Mouse (Mus musculus): ENCODE results near the gene AC134908.4.

AC134908.4 gene

DNA sequence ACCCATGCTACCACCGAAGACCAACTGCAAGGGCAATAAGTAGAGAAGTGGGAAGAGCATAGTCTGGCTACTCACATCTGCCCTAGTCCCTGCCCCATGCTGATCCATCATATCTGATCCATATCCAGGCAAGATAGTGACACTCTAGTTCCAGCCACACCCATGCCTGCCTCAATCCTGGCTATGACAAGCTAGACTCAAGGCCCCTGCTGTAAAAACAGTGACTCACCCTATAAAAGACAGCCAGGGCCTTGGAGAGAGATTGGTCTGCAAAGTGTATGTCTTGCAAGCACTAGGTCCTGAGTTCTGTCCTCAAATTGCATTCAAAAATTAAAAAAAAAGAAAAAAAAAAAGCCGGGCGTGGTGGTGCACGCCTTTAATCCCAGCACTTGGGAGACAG is 11.0 kb upstream of the AC134908.4 start:
- no peak for DNase-seq

DNA sequence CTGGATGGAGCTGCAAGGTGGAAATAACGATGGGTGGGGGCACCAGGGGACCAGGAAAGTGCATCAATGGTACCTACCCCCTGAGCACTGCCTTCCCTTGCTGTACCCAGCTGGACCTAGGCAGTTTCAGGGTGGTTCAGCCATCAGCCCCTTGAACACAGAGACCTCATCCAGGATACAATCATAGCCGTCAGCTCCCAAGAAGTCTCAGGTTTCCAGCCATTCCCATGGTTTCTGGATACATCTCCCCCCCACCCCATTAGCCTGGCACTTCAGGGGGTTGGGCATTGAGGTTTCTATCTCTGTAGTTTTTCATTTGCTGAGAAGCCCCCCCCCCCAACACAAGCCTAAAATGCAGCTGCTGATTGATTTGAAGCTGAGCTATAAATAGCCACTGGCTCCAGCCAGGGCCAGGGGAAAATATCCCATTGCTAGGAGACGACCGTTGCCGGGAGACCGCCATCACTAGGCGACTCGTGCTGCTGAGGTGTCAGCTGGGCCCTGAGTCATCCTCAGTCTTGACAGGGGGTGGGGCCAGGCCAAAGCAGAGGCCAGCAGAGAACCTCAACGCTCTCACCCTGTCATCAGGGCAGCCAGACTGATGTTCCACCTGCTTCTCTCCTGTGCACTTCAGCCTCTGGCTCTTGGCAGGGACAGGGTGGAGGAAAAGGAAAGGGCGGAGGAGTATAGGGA is 7.5 kb upstream of the AC134908.4 start:
- DNase-seq = no peak

DNA sequence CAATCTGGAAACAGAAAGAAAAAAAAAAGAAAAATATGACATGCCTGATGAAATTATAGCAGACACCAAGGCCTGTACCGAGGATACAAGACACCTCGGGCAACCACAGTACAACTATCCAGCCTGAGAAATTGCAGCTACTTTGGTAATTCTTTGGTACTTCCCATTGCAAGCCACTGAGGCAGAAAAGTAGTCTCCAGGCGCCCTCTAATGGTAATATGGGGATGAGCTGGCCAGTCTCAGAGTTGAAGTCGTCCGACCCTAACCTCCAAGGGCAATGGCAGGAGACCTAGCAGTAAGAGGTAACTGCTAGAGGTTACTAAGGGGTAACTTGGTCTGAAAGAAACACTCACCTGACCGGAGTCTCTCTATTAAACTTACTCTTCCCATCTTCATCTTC is 5.6 kb upstream of the AC134908.4 start:
- DNase-seq = peak; percentile 70 to 77

DNA sequence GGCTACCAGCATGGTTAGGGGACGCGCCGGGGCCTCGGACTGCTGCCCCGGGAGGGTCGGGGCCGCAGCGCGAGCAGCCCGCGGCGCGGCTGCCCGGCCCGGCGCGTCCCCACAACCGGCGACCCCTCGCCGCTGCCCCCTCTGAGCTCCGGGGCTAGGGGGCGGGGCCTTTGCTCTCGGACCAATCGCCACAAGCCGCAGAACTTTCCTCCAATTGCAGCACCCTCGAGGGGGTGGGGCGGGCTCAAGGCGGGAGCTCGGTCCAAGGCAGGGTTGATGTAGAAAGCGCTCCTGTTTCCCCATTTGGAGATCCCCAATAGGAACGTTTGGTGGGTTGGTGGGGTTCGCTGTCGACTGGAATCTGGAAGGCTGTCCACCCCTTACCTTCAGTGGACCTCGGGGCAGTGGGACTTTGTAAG is 1.5 kb upstream of the AC134908.4 start, which contains the start of gene Metrn:
Metrn (minus strand) TSS at position 186 of the 419 bp plus-strand sequence.
- DNase-seq = peak; percentile 94 to 96

DNA sequence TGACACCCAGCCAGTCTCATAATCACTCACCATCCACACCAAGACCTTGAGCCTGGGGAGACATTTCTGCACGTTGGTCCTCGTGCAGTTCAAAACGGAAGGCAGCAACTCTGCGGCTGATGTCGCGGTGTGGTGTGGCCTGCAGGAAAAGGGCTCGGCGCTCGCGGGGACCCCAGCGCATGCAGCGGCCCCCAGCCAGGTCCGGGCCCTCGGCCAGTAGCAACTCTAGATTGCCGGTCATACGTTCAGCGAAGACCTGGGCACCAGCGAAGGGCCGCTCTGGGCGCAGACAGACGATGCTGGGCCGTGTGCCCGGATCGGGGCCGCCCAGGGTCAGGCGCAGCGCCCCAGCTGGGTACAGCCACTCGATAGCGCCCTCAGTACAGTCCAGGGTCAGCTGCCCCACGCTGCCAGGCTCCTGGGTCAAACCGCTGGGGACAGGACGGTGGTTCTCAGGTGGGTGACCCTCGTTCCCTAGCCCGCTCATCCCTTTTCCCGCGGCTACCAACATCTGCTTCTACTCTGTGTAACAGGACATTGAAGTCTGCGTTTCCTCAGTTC is 832 bp upstream of the AC134908.4 start:
- peak; percentile 35 to 51 for DNase-seq

DNA sequence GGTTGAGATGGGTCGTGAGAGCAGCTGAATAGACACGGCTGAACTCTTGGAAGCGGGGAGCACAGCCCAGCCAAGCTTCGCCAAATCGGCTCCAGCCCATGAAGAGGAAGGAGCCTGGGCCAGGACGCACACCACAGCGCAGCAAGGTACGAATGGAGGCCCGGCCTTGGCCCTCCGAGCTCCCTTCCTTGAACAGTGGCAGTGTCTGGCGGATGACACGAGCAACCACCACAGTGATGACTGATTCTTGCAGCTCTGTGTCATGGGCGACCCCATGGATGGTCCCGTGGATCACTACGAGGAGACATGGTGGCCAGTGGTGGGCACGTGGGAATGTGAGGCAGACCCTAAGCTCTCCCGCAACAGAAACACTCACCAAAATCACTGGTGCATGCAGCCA is 461 bp downstream of the AC134908.4 start:
- DNase-seq = no peak

DNA sequence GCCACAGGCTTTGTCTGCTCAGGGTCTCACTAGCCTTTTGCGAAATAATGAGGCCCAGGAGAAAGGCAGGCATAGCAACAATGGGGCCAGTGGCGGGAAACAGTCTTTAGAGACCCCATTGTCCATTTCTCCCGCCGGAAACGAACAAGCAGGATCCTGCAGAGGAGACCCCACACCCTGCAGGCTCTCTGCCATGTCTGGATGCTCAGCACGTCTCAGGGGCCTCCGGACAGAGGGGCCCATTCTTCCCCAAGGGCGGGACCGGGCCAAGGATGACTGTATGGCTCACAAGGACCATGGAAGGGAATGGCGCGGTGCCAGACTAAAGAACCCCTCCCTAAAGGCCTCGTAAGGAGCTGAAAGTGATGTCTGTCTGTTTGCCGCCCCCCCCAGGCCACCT is 1.3 kb downstream of the AC134908.4 start:
- no peak for DNase-seq

DNA sequence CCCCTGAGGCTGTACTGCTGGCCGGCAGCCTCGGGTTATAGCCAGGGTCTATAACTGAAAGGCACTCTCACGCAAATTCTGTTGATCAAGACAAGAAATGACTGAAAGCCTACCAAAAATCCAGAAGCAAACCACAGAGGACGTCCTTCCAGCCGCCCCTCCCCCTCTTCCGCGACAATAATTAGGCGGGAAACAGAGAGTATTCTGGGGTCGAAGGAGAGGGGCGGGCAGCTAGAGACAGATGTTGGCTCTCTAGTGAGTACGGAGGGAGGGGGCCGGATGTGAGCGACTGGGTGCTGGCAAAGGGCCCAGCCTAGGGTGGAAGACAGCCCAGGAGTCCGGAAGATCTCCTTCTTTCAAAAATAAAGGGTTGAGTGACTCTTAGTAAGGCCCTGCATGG is 2.8 kb downstream of the AC134908.4 start, which contains the start of gene Fam173a:
Fam173a (minus strand) TSS at position 287 of the 400 bp plus-strand sequence.
- DNase-seq = peak; percentile 90 to 94

DNA sequence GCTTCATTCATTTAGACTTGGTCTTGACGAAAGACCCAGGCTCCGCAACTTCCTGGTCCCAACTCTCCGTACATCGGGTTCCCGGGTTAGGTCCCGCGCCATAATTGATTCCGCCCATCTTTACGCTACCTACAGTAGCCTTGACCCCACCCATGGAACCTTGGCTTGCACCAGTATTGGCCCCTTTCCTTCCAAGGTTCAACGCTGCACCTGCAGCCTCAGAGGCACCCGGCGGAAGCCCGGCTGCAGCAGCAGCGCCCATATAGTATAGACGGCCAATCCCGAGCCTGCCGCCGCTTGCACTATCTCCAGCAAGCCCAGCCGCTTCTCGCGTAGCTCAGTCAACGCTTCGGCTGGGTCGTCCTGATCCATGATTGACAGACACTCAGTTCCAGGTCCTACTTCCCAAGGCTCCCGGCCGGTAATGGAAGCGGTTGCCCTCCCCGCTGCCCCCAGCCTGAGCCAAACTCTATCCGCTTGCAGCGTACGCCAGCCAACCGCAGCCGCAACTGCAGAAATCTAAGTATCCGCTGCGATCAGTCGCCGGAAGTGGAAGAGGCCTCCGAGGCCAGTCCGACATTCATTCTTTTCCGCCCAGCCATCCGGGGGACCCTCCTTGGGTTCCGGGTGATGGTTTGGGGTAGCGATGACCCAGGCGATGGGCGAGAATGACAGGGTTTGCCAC is 3.5 kb downstream of the AC134908.4 start:
- peak; percentile 90 to 92 for DNase-seq

DNA sequence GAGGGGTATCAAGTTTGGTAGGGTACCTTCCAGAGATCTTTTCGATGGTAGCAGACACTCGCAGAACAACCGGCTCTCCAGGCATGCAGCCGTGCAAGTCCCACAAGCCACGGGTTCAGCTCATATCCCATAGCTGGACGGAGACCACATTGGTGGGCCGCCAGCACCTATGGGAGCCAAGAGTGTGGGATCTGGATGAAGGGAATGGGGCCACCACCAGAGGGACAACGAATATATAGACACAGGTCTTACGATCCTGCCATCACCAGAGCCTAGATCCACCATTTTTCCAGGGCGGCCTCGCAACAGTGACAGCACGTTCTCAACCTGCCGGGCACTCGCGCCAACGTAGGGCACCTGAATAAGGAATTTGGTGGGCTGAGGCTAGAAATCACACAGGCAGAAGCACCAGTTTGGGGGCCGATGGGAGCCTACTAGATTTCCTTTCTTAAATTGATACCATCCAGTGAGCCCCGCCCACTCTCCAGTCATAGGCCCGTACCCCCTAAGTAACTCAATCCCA is 4.1 kb downstream of the AC134908.4 start:
- DNase-seq = no peak

DNA sequence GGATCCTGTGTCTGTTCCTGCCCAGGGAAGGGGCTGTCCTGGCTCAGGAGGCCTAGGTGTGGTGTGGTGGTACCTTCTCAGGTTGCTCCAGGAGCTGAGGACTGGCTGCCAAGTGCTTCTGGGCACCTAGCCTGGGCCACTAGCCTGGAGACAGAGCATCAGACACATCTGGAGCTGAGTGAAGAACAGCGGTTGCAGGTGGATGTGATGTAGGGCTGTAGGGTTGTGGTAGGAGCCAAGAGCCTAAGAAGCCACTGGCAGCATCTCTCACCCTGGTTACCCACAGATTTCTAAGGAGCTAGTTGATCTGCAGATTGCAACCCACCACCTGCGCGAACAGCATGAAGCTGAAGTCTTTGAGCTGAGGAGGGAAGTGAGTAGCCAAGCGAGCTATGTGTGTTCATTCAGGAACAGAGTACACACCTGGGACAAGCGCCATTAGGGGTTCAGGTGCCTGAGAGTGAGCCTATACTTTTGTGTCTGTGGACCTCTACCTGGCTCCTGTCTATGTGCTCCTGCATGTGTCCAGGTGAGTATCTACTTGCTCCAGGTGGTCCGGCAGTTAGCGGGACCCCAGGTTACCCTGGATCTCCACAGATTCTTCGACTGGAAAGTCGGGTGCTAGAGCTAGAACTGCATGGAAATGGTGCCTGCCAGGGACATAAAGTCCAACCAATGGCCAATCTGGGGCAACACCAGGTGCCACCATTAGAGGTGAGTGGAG is 8.5 kb downstream of the AC134908.4 start:
- no peak for DNase-seq

DNA sequence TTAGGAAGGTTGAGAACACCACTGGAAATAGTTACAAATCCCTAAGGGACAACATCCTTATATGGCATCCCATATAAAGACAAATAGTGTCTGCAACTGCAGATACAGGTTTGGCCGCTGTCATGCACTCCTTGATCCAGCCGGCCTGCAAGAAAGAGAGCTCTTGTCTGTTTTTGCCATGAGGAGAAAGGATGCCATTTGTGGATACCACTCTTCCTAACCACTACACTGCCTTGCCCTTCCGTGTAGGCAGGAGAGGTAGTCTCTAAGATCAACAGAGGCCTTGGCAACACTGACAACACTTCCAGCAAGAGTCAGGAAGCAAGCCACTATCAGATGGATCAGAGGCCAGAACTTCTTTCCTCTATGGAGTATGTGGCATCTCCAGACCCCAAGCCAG is 9.2 kb downstream of the AC134908.4 start, which contains the start of gene Ccdc78:
Ccdc78 (plus strand) TSS at position 301 of the 400 bp plus-strand sequence.
- no peak for DNase-seq

DNA sequence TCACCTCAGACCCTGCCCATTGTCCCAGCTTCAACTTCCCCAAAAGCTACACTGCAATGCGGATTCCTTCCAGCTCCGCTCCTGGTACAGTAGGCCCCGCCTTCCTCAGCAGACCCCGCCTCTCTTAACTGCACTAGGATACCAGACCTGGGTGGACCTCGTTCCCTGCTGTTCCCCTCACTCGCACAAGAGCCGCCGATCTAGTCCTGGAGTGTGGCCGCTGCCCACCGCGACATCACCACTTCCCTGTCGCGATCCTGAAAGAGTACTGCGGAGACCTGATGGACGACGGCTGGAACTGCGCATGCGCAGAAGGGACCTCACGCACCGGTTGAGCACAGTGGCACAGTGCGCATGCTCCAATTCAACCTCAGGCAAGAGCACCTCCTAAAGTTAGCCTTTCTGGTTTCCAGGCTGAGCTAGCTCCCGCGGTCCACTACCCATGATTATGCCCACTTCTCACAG is 10.1 kb downstream of the AC134908.4 start, which contains the start of gene Haghl:
Haghl (minus strand) TSS at position 393 of the 465 bp plus-strand sequence.
- peak; percentile 97 to 99 for DNase-seq

DNA sequence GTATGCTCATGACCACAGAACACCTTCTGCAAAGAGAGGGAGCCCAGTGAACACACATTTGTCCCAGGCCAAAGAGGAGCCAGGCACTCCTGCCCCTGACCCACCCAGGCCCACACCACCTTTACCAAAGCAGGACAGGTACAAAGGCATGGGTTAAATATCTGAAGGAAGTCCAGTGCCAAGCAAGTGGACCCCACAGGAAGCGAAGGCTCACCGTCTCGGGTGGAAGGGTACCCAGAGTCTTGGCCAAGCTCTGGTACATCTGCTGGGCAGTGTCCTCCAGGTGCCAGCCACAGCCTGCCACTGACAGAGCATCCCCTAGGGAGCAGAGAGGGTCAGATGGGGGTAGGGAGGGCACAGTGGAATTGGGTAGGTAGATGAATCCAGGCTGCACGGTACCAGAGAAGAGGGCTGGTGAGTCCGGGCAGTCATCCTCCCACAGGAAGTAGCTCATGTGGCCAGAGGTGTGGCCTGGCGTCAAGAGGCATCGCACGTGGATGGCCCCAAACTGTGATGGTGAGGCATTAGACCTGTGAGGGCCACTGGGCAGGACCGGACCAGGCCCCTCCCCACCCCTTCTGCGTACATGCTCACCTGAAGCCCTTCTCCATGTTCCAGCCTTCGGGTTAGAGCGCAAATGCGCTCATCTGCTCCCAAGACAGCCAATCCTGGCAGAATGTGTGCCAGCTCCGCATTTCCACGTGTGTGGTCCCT is 11.4 kb downstream of the AC134908.4 start:
- no peak for DNase-seq

DNA sequence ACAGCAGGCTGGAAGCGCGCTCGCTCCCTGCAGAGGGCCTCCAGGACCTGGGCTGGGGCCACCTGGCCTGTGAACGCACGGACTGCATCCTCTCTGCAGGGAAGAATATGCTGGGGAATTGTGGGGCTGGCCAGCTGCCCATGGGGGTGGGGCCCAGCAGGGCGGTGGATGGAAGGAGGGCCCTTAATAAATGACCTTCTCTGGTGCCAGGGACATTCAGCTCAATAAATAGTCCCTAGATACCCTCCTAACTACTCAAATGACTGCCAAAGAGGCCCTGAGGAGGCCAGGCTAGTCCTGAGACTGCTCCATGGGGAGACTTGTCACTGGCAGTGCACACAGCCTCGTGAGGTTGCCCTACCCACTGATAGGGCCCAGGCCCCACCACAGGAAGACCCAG is 12.4 kb downstream of the AC134908.4 start:
- DNase-seq = no peak

DNA sequence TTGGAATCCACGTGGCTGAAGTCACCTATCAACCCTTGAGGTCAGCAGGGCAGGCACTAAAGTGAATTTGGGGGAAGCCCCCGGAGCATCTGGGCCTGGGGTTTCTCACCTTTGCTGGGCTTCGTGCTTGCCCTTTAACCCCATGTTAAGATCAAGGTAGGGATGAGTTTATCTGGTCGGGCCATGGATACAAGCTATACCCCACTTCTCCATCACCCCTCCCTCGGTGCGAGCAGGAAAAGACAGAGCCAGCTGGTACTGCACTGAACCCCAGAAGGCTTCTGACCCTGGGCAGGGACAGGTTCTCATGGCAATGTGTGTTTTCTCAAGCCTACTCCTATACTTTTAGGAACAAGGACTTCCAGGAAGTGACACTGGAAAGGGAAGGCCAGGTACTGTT is 14.1 kb downstream of the AC134908.4 start:
- no peak for DNase-seq

DNA sequence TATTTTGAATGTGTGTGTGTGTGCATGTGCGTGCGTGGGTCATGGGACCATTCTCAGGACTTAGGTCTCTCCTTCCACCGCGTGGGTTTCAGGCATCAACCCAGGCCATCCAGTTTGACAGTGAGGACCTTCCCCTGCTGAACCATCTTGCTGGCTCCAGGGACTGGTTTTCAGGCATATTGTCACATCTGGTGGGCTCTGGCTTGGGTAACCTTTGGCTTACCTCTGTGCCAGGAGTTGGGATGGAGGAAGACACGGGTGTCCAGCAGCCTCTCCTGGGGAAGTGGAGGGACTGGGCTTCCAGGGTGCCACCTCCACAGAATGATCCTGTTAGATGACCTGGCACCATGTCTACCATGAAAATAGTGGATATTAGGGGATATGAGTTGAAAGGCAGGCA is 17.5 kb downstream of the AC134908.4 start:
- DNase-seq = no peak

DNA sequence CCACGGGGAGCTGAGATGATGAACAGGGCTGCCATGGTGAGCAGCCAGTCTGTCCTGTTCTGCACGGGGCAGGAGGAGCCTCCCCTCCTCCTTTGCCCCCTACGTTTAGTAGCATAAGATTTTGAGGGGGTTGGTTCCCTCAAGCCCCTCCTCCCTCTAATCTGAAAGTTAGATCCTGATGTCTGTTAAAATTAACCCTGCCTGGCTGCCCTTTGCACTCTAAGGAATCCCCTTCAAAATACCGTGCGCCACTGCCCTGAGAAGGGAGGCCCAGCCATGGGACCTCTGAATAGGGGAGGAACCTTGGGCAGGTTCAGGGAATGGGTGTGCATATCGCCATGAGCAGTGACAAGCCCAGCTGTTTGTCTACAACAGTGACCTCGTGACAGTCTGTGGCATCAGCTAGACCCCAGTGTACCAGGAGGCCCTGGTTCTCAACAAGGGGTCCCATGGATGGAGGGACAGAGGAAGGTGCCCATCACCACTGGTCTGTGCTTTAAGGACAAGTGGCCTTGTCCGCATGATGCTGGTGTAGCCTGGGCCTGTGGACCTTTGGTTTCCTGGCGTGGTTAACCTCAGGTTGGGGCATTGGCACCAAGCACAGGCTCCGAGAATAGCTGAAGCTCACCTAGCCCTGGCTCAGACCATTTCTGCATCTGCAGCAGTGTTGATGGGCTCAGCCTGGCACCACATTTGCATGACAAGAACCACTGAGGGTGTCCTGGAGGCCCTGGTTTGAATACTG is 20.0 kb downstream of the AC134908.4 start:
- no peak for DNase-seq

DNA sequence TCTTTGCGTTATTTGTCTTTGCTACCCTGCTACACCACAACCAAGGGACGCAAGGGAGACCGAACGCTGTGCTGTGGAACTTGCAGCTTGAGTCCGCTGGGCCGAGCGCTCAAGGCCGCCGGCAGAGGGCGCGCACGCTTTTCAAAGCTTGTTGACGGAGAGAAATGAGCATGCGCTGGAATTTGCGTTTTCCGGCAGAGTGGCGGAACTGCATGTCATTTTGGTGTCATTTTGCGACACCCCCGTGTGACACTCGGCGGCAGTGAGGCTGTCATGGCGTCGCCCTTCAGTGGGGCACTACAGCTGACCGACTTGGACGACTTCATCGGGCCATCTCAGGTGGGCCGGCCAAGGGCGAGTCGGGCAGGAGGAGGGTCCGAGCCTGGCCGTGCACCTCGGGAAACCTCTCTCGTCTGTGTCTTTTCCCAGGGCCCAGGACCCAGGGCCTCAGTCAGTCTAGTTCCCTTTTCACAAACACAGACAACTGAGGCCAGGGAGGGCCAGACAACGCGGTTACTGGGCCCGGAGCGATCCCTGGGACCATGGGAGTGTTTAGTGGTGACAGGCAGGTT is 21.8 kb downstream of the AC134908.4 start, which contains the start of gene Narfl:
Narfl (plus strand) TSS at position 228 of the 572 bp plus-strand sequence.
- peak; percentile 99 for DNase-seq

DNA sequence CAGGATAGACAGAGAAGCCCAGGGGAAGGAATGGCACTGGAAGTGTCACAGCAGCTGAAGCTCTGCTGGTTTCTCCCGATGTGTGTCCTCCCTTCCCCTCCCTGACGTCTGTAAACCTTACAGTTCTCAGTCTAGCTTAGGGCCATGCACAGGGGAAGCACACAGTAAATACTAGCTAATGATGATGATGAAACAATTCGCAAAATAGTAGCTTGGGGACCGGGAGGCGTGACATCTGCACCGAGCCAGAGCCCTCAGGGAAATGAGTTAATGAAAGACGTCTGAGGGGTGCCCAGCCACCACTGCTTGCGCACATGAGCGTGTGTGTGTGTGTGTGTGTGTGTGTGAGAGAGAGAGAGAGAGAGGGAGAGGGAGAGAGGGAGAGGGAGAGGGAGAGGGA is 26.1 kb downstream of the AC134908.4 start:
- no peak for DNase-seq

DNA sequence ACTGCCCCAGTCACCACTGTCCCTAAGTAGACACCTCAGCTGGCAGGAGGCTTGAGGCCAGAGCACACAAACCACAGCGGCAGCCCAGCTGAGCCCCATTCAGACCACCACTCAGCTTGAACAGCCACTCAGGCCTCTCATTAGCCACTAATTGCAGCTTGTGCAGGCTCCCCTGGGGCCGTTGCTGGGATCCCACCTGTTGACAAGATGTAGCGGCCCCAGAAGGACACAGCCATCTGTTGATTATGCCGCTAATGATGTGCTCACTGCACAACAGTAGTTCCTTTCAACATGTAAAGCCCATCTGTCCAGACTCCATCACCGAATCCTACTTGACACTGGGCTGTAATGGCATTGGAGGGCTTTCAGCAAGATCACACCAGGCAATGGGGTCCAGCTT is 29.6 kb downstream of the AC134908.4 start:
- no peak for DNase-seq
